9 mouse cellular contexts compared by ENCODE assay signal in the genomic region with DNA sequence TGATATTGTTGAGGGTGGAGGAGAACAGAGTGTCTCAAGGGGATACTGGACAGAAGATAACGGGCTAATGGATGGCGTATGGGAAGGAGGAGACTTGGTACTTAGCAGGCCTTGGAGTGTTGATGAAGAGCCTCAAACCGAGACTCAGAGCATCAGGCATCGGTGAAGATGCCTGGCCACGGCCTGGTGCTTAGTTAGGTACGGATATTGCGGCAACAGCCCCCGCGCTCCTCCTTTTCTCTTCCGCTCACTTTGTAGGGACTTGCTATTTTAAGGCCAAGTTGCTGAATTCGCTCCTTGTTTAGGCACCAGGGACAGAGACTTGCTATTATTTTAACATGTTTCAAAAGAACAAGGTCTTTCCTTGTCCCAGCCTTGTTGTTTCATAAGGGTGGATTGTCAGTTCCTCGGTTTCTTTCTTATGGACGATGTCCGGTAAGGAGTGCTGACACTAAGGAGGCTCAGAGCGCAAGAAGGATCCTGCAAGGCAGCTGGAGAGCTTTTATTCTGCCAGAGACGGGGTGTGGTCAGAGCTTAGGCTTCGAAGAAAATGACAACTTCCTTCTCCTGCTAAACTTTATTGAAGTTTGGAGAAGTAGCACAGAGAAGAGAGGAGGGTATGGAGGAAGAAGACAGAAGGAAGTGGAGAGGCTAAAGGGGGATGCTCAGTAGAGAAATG. TPM values are rescaled to one million over a fixed set of nuclear protein-coding genes. Genes with fewer than 3 reads are reported as not detected.
A peak's percentile ranks its signal among the peaks of the same experiment; 100 is the strongest.
DNase-seq lines count a peak whose midpoint lies in the region; ATAC-seq and TF ChIP-seq lines count a peak whose summit lies in the region.
"Had no signal": no experiment of that assay in that cellular context is flagged by ENCODE, and none has a peak within 500 bp of the region (broad histone marks: within the 10 kb centered on the region; RNA-seq: fewer than 3 reads in every experiment).

No protein-coding gene starts in this region.

- H3K9me3 ChIP-seq in forebrain, embryonic 12.5 days: no peaks in the 10 kb centered on the region
- H3K9me3 ChIP-seq in forebrain, embryonic 15.5 days: no peaks in the 10 kb centered on the region
- no peaks in the 10 kb centered on the region for H3K9me3 ChIP-seq in E14TG2a.4 (ENCODE audit: low read length)
- H3K9me3 ChIP-seq in heart, embryonic 16.5 days (replicated peaks; ENCODE audit: control insufficient read depth, low read length): no peaks in the 10 kb centered on the region
- no peaks in the 10 kb centered on the region for H3K9me3 ChIP-seq in limb, embryonic 12.5 days

- H3K36me3 ChIP-seq in forebrain, embryonic 12.5 days (replicated peaks): no peaks in the 10 kb centered on the region
- H3K36me3 ChIP-seq in forebrain, embryonic 15.5 days: no peaks in the 10 kb centered on the region
- no peaks in the 10 kb centered on the region for H3K36me3 ChIP-seq in E14TG2a.4 (ENCODE audit: insufficient read depth, low read length)
- no peaks in the 10 kb centered on the region for H3K36me3 ChIP-seq in heart, embryonic 16.5 days (ENCODE audit: control insufficient read depth, insufficient read depth)
- H3K36me3 ChIP-seq in limb, embryonic 12.5 days: peaks cover 15% of the 10 kb centered on the region

- peaks cover 18% of the 10 kb centered on the region for H3K27me3 ChIP-seq in forebrain, embryonic 12.5 days
- no peaks in the 10 kb centered on the region for H3K27me3 ChIP-seq in forebrain, embryonic 15.5 days
- peaks cover 11% of the 10 kb centered on the region for H3K27me3 ChIP-seq in E14TG2a.4 (ENCODE audit: insufficient read depth, low read length)
- no peaks in the 10 kb centered on the region for H3K27me3 ChIP-seq in heart, embryonic 16.5 days (ENCODE audit: control insufficient read depth, insufficient read depth, low read length)
- no peaks in the 10 kb centered on the region for H3K27me3 ChIP-seq in limb, embryonic 12.5 days

- no peak for ATAC-seq in forebrain, embryonic 12.5 days (ENCODE audit: low FRiP score)
- ATAC-seq in forebrain, embryonic 15.5 days (replicated peaks): no peak
- ATAC-seq in heart, embryonic 16.5 days (replicated peaks; ENCODE audit: extremely low read depth, insufficient read depth, low FRiP score): no peak
- ATAC-seq in limb, embryonic 12.5 days (ENCODE audit: insufficient number of reproducible peaks, insufficient read depth, low FRiP score, low TSS enrichment, low read depth): no peak

- H3K4me1 ChIP-seq in forebrain, embryonic 12.5 days: peaks cover 11% of the 10 kb centered on the region
- no peaks in the 10 kb centered on the region for H3K4me1 ChIP-seq in forebrain, embryonic 15.5 days
- H3K4me1 ChIP-seq in E14TG2a.4 (replicated peaks; ENCODE audit: low read depth, low read length): peaks cover 42% of the 10 kb centered on the region
- peaks cover 7% of the 10 kb centered on the region for H3K4me1 ChIP-seq in heart, embryonic 16.5 days (ENCODE audit: control insufficient read depth, insufficient read depth, low read length)
- peaks cover 63% of the 10 kb centered on the region for H3K4me1 ChIP-seq in limb, embryonic 12.5 days (replicated peaks)

- DNase-seq in layer of hippocampus, adult 8-10 months (ENCODE audit: low spot score in 2 of 2): no peak
- no peak for DNase-seq in layer of hippocampus, adult 11-12 months (ENCODE audit: low spot score)
- no peak for DNase-seq in cerebellum, postnatal 4 days (ENCODE audit: low spot score in 2 of 2)

- WGBS in forebrain, embryonic 12.5 days: 35% methylated on average over 17 of the region's 17 CpGs
- 41% methylated on average over 17 of the region's 17 CpGs for WGBS in forebrain, embryonic 15.5 days
- WGBS in heart, embryonic 16.5 days: 51% methylated on average over 17 of the region's 17 CpGs
- 55% methylated on average over 17 of the region's 17 CpGs for WGBS in limb, embryonic 12.5 days

- TF ChIP-seq CTCF in E14TG2a.4 (conservative IDR thresholded peaks at IDR 0.05; ENCODE audit: low read length): no peak

- H3K9ac ChIP-seq in forebrain, embryonic 12.5 days: no peak overlapping the region
- H3K9ac ChIP-seq in forebrain, embryonic 15.5 days (replicated peaks): no peak overlapping the region
- H3K9ac ChIP-seq in heart, embryonic 16.5 days (ENCODE audit: low read length): no peak overlapping the region
- no peak overlapping the region for H3K9ac ChIP-seq in limb, embryonic 12.5 days (replicated peaks)
- H3K9ac ChIP-seq: liver, embryonic 14.5 days had no signal

- H3K27ac ChIP-seq in forebrain, embryonic 12.5 days: no peak overlapping the region
- no peak overlapping the region for H3K27ac ChIP-seq in forebrain, embryonic 15.5 days (replicated peaks)
- H3K27ac ChIP-seq in heart, embryonic 16.5 days (ENCODE audit: low read length): peak overlapping the region; percentile 1; the same call in 1 of the 2 replicates
- H3K27ac ChIP-seq in limb, embryonic 12.5 days: peak overlapping the region; percentile 58; the same call in 1 of the 2 replicates
- H3K27ac ChIP-seq: liver, embryonic 14.5 days had no signal

- peak overlapping the region; percentile 17; the same call in 1 of the 2 replicates for H3K4me2 ChIP-seq in forebrain, embryonic 12.5 days
- no peak overlapping the region for H3K4me2 ChIP-seq in forebrain, embryonic 15.5 days (replicated peaks)
- peak overlapping the region; percentile 4; the same call in 1 of the 2 replicates for H3K4me2 ChIP-seq in heart, embryonic 16.5 days (ENCODE audit: low read depth, low read length)
- peak overlapping the region; percentile 7 for H3K4me2 ChIP-seq in limb, embryonic 12.5 days

- no peak overlapping the region for H3K4me3 ChIP-seq in forebrain, embryonic 12.5 days (replicated peaks)
- H3K4me3 ChIP-seq in forebrain, embryonic 15.5 days: no peak overlapping the region
- 0 out of 2 replicates have a peak overlapping the region, but pooled peaks have one; percentile 14 for H3K4me3 ChIP-seq in E14TG2a.4 (replicated peaks; ENCODE audit: low read length)
- no peak overlapping the region for H3K4me3 ChIP-seq in heart, embryonic 16.5 days (ENCODE audit: low read length)
- no peak overlapping the region for H3K4me3 ChIP-seq in limb, embryonic 12.5 days (replicated peaks)

RNA-seq across cellular contexts. Expression of gene Cped1, which starts 16.9 kb away (rescaled TPM):
- polyA plus RNA-seq in forebrain, embryonic 12.5 days (2016; fragmentation: Nextera tagmentation; extraction: Ambion mirVana): 9.4 and 12.0 TPM in 2 replicates
- 3.0 and 3.3 TPM in 2 replicates for polyA plus RNA-seq in forebrain, embryonic 15.5 days (2015; fragmentation: Nextera tagmentation; extraction: Ambion mirVana)
- polyA plus RNA-seq in heart, embryonic 16.5 days (2015; fragmentation: Nextera tagmentation; extraction: Ambion mirVana): 4.8 and 7.2 TPM in 2 replicates
- 62.3 and 67.7 TPM in 2 replicates for polyA plus RNA-seq in limb, embryonic 12.5 days (2016; fragmentation: Nextera tagmentation; extraction: Ambion mirVana)
- total RNA-seq in layer of hippocampus, adult 8-10 months (2022): 1 to 10 TPM; 2.7 to 4.1 (median 3.1) TPM

RNA-seq across cellular contexts. Expression of gene Ing3, which starts 53.3 kb away (rescaled TPM):
- 61.0 and 66.5 TPM in 2 replicates for polyA plus RNA-seq in forebrain, embryonic 12.5 days (2016; fragmentation: Nextera tagmentation; extraction: Ambion mirVana)
- 70.8 and 71.5 TPM in 2 replicates for polyA plus RNA-seq in forebrain, embryonic 15.5 days (2015; fragmentation: Nextera tagmentation; extraction: Ambion mirVana)
- 35.2 and 39.7 TPM in 2 replicates for polyA plus RNA-seq in heart, embryonic 16.5 days (2015; fragmentation: Nextera tagmentation; extraction: Ambion mirVana)
- polyA plus RNA-seq in limb, embryonic 12.5 days (2016; fragmentation: Nextera tagmentation; extraction: Ambion mirVana): 59.8 and 71.1 TPM in 2 replicates
- 10 to 100 TPM; 21.2 to 27.5 (median 26.0) TPM for total RNA-seq in layer of hippocampus, adult 8-10 months (2022)

Comparison
In these comparisons a context has a peak if more than half of its experiments do, and no peak if none do; other contexts are left out.
1. H3K27ac ChIP-seq: peak in heart, embryonic 16.5 days (single experiment) and limb, embryonic 12.5 days (single experiment); none in forebrain, embryonic 12.5 days (single experiment) and forebrain, embryonic 15.5 days (single experiment).